Mouse (Mus musculus): Measurements from ENCODE around the gene Chrna4.

GRCm38 (mm10) chr2:181075501-181075900 lies 32.2 kb upstream of the Chrna4 start:
- TF ChIP-seq TAL1 (IDR thresholded peaks at IDR 0.05; ENCODE audit: low read length) (no peak), GATA1 (IDR thresholded peaks at IDR 0.05; ENCODE audit: low read length) (no peak)
